Mouse (Mus musculus) frontal cortex, postnatal 36 days (tissue): ENCODE measurements around the gene Mlh3.

ENCODE experiments used
- DNase-seq, 2 experiments: peaks; one replicate each; pipeline ENCODE4 v3.0.0; 2022; ENCODE audit warnings: low spot score in 2 of 2

Gene Mlh3

DNA sequence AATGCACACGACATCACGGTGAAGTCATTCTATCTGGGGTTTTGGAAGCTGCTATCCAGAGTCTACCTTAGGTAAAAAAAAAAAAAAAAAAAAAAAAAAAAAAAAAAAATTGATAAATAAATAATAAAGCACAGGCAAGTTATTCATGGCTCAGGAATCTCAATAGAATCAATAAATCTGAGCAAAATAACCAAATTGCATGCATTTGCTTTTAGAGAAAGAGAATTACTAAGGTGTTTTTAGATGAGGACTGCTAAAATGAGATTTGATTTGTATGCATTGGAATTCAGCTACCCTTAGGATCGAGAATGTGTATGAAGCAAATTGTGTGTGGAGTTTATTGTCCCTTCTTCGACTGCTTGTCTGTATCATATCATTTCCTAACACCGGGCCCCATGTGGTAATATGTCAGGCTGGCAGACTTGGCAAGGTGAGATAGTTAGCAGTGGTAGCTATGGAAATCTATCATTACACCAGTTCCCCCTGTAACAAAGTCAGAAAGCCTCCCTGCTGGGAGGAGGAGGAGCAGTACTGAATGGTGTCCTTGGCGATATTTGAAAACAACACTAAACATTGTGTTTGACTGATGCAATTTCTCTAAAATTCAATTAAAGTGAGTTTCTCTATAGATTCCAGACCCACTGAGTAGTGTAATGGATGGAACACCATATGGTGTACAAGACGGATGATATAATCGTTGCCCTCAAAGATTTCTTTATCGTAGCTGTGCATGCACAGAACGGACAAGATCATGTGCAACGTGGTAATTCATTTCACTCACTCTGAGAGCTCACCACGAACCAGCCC is 10.6 kb upstream of the Mlh3 start:
- no peak for DNase-seq

DNA sequence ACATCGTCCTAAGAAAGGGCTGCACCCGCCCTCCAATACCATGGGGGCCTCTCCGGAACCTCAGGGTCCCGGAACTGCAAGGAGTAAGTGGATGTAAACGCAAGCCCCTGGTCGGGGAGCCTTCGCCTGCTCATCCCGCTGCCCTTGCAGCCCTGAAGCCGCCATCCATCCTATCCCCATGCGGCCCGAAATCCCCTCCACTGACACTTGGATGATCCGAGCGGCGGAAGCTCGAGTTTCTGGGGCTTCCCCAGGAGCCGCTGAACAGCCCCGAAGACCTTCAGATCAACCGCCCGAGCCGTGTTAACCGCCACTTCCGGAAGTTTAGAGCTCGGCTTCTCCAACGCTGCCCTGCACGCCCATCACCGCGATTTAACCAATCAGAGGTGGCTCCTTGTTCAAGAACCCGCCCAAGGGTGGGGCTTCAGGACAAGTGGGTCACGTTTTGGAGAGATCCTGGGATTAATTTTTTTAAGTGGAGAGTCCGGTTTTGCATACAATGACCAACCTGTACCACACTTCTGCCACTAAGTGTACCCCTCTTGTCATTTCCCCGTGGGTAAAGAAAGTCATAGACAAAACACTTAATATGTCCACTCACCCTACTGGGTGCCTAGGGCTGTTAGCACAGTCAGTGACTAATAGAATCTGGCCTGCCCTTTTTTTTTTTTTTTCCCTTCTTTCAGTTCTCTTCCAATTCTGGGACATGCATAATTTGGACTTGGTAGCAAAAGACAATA is 9.9 kb upstream of the Mlh3 start:
- DNase-seq: peak; percentile 96 to 98

DNA sequence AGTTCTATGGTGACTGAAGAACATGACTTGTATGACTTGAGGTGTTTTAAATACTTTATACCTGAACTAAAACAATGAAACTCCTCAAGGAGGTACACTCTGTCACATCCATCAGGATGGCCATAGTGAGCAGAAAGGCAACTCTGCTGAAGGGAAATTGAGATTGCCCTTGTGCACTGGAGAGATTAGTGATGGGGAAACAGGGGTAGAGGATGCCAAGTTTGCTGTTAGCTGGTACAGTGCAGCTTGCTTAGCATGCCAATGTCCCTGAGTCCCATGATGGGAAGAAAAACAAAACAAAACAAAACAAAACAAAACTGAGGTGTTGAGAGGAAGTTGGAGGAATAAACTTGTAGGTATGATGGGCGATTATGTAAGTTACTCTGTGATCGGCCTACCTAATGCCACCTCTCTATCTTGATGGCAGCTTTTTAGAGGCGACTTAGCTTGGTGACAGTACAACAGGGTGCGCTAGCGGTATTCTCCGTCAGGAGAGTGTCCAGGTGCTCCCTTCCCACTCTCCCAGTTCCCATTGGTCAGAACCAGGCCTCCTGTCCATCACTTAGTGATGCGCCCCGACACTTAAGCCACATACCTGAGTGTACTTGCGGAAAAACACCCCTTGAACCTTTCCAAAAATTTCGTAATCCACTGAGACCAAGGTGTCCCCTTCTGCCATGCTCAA is 9.1 kb upstream of the Mlh3 start:
- no peak for DNase-seq

DNA sequence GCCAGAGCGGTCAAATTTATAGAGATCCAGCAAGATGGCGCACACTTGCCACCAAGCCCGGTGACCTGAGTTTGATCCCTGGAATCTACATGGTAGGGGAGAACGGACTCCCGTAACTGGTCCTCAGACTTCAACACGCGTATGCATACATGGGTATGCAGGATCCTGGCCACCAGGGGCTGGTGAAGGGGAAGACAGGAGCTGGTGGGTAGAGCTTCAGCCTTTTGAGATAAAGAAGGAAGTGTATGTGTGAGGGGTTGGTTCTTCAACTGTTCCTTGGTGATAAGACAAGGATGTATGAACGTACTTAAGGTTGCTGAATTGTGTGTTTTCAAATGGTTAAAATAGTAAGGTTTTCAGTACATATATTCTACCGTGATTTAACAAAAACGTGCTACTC is 8.5 kb upstream of the Mlh3 start:
- DNase-seq: no peak

- no peak for DNase-seq
Measured at GRCm38 (mm10) chr12:85276273-85276672, 5.9 kb upstream of the Mlh3 start.

GRCm38 (mm10) chr12:85273508-85273907 is 3.1 kb upstream of the Mlh3 start:
- DNase-seq: no peak

- no peak for DNase-seq
Measured at GRCm38 (mm10) chr12:85271843-85272206, 1.4 kb upstream of the Mlh3 start.

- no peak for DNase-seq
Measured at GRCm38 (mm10) chr12:85271132-85271842, 888 bp upstream of the Mlh3 start.

DNA sequence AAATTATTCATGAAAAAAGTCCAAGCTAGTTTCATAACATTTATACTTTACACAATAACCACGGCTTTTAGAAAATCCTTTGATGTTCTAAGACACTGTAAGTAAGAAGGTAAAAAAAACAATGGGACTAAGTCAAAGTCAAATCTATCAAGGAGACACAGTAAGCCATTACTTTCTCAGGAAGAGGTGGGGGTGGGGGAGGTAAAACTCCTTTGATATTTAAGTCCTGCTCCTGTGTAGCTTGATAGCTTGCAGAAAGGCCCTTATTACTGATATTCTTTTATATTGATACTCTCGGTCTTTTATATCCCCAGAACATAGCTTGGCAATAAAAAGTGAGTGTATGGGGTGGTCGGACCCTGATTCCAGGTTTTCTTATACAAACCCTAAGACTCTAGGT is 578 bp downstream of the Mlh3 start:
- no peak for DNase-seq

- DNase-seq: no peak
Measured at GRCm38 (mm10) chr12:85266248-85266647, 4.2 kb downstream of the Mlh3 start.

DNA sequence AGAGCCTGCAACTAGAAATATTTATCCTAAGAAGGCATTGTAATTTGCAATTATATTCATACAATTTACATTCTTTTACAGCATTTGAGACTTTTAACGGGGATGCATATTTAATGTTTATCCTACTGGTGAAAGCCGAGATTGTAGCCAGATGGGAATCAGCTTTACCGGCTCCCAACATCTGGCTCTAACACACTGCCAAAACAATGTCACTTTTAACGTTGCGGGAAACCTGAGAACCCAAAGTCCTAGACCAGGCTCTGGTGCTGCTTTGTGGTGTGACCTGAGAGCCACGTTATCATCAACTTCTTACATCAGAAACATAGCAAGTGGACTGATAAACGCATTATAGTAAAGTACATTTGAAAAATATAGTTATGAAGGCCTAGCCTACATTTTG is 5.5 kb downstream of the Mlh3 start:
- DNase-seq: no peak

GRCm38 (mm10) chr12:85264531-85264930 is 5.9 kb downstream of the Mlh3 start:
- DNase-seq: no peak

DNA sequence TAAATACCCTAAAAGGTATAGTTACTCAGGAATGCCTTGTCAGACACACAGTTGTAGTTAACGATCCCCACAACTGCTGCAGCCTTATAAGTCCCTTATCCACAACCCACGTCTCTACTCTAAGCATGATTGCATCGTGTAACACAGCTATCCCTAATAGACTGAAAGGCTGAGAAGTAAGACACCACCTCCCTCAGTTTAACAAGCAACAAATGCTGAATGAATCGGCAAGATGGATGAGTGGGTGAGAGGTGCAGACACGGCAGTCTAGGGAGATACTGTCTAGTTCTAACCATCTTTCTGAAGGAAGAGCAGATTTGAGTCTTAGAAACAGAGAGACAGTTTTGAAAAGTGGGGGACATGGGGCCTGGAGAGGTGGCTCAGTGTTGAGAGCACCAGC is 7.2 kb downstream of the Mlh3 start:
- peak; percentile 21 to 35 for DNase-seq

DNA sequence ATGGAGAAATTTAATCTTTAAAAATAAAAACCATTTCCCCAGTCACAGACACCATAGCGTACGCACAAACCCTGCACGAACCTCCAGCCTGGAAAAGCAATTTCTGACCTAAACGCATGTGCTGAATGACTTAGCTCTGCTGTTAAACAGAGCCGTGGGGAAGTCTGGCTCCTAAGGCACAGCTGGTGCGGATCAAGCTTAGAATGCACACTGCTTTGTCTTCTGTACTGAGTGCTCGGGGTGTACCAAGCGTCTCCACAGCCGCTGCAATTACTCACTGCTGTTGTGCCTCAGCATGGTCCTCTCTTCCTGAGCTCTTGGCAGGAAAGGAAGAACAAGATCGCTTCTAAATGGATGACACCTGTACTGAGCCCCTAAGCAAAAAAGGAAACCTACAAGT is 7.9 kb downstream of the Mlh3 start:
- DNase-seq: no peak

- DNase-seq: no peak
Measured at GRCm38 (mm10) chr12:85257008-85257639, 13.3 kb downstream of the Mlh3 start.

DNA sequence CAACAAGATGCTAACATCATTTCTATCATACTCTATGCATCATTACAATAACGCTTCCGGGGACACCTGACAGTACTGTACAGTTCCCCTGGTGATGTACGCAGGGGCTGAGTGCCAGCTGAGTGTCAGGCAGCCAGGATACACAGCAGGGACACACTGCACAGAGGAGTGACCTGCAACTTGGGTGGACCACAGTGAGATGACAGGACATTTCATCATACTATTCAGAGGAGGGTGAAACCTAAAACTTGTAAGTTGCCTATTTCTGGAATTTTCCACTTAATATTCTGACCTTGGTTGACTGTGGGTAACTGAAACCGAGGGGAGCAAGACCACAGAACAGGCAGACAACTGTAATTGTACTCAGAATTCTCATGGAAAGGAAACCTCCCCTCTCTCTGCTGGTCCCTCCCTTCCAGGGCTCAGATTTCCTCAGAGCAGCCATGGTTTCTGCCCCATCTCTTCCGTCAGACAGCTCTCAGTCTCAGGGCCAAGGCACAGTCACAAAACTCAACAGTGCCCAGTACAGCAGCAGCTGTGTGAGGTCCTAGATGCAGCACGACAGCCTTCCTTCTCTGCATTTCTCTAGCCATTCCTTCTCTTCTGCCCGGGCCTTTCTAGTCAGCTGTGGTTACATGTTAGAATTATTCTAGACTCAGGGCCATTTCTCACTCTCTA is 14.2 kb downstream of the Mlh3 start:
- DNase-seq: no peak

DNA sequence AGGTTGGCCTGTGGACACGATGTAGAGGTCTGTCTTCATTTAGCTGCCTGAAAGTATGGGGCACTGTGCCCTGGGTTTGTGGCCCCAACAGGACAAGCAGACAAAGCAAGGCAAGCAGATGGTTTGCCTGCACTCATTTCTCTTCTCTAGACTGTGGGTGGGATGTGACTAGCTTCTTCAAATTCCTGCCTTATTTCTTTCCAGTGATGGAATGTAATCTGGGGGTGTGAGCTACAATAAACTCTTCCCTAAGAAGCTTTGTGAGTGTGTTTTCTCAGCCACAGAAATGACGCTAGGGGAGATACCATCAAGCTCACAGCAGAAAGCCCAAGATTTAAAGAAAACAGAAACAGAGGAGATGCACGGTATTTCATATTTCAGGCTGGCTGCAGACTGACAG is 18.3 kb downstream of the Mlh3 start:
- DNase-seq: peak in 1 of 2 experiments; percentile 8

DNA sequence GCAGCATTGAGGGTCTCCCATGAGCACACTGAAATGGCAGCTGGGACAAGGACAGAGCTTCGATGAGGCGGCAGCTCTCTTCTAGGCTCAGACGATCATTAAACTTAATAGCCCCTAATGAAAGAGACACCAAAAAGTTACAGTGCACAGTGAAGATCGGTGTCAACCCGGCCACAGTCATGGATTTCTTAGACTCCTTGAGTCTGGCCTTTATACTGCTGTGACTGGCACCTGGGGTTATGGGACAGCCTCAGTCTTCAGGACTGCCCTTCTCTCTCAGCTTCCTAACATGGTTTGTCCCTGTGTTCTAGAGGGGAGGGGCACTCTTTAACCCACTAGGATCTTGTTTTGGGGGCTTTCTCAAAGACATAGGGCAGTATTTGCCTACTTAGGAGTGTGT is 32.8 kb downstream of the Mlh3 start:
- DNase-seq: no peak

DNA sequence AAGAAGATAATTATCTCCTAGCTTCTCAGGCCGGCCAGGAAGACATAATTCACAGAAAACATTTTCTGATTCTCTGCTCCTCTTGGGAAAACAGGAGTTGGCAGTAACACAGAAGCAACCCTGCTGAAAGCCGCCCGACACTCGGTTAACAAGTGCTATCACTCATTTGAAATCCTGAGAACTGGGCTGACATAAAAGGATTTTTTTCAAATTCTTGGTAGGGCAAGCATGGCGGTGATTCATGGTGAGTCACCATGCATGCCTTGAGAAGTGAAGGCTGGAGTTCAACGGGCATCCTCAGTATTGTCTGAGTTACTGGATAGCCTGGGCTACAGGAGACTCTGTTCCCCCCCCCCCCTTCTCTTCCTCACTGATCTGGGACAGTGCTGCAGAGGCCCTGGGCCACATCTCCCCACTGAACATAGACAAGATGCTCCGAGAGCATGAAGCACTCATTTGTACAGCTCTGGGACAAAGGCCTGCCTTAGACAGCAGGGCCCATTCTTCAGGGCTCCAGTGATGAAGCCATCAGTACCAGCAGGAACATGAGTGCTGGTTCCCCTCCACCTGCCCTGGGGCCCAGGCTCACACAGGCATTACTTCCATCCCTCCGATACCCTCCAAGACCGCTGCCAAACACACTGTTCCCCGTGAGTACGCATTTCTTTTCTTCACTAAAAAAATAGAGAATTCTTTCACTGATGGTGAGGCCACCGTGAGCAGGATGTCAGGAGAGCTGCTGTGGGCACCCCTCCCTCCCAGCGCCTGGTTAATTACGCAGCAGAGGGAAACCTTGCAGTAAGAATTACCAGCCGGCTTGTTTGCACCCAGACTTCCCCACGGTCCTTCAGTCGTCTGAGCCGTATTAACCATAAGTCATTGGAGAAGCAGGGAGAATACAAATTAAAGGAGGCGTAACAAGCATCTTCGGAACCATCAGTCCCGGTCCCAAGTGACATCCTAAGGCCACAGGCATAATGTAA is 36.7 kb downstream of the Mlh3 start:
- no peak for DNase-seq
